Comparison of ENCODE assay signal across 27 mouse cellular contexts in genomic region chr11:72770816-72771215, GRCm38 (mm10). TPM values are rescaled to one million over a fixed set of nuclear protein-coding genes. Genes with fewer than 3 reads are reported as not detected.
DNase-seq lines count a peak whose midpoint lies in the region; ATAC-seq and TF ChIP-seq lines count a peak whose summit lies in the region.
"Had no signal": no experiment of that assay in that cellular context is flagged by ENCODE, and none has a peak within 500 bp of the region (broad histone marks: within the 10 kb centered on the region; RNA-seq: fewer than 3 reads in every experiment).

No protein-coding gene starts in this region.

- ATAC-seq in lung, embryonic 14.5 days (ENCODE audit: insufficient read depth), result peak; percentile 42; the same call in 1 of the 2 replicates
- peak; percentile 47; the same call in 1 of the 2 replicates for ATAC-seq in lung, embryonic 16.5 days (ENCODE audit: low read depth)
- ATAC-seq: CD4-positive, CD25-positive, alpha-beta regulatory T cell, adult 4 months; forebrain, embryonic 14.5 days; forebrain, embryonic 16.5 days had no signal

- TF ChIP-seq POLR2A in MEL (IDR thresholded peaks at IDR 0.05; ENCODE audit: control insufficient read depth in 1 of 2, insufficient read depth in 1 of 2, low read depth in 1 of 2, low read length in 2 of 2, poor library complexity in 1 of 2), result peak in 1 of 2 experiments; percentile 16; a peak in 1 of 4 replicates

- TF ChIP-seq RAD21 in MEL (IDR thresholded peaks at IDR 0.05; ENCODE audit: low read depth, low read length), result no peak

- no peaks in the 10 kb centered on the region for H3K4me1 ChIP-seq in lung, embryonic 14.5 days (ENCODE audit: insufficient read depth)
- peaks cover 7% of the 10 kb centered on the region; the same call in 1 of the 2 replicates for H3K4me1 ChIP-seq in lung, embryonic 16.5 days (replicated peaks; ENCODE audit: control insufficient read depth, insufficient read depth, low read length)
- no peaks in the 10 kb centered on the region for H3K4me1 ChIP-seq in MEL (ENCODE audit: control insufficient read depth in 1 of 2, insufficient read depth in 2 of 2, low read length in 2 of 2)
- H3K4me1 ChIP-seq in heart, embryonic 10.5 days, result no peaks in the 10 kb centered on the region
- H3K4me1 ChIP-seq: embryonic facial prominence, embryonic 13.5 days; embryonic facial prominence, embryonic 15.5 days; forebrain, embryonic 12.5 days had no signal

- no peak overlapping the region for H3K9ac ChIP-seq in lung, embryonic 14.5 days
- H3K9ac ChIP-seq in lung, embryonic 16.5 days (ENCODE audit: low read length), result no peak overlapping the region
- H3K9ac ChIP-seq in MEL (ENCODE audit: control insufficient read depth, low read depth, low read length, poor library complexity, severe bottlenecking), result no peak overlapping the region
- H3K9ac ChIP-seq: embryonic facial prominence, embryonic 13.5 days; embryonic facial prominence, embryonic 15.5 days; forebrain, embryonic 12.5 days had no signal

- H3K79me2 ChIP-seq in MEL (ENCODE audit: control insufficient read depth, insufficient read depth, low read length, poor library complexity), result no peaks in the 10 kb centered on the region

- DNase-seq in lung, embryonic 14.5 days, result peak; percentile 51
- DNase-seq in lung, postnatal 10 days, result no peak
- DNase-seq in lung, adult 18-20 months, result no peak
- DNase-seq in MEL (ENCODE audit: low read depth, low spot score), result peak; percentile 45
- no peak for DNase-seq in heart, embryonic 10.5 days (ENCODE audit: low spot score)
- DNase-seq: adrenal gland, adult 2 months; adrenal gland, postnatal 10 days; adrenal gland, postnatal 25 days; B cell, adult 2 months; cerebellum, adult 11 months; cerebellum, adult 18-20 months; cerebellum, adult 8-10 months; cerebellum, adult 9-11 months; cerebellum, postnatal 14 days; cerebellum, postnatal 36 days; embryo, embryonic 11 days had no signal

- H3K27me3 ChIP-seq in lung, embryonic 14.5 days (ENCODE audit: insufficient read depth, low read length), result no peaks in the 10 kb centered on the region
- no peaks in the 10 kb centered on the region for H3K27me3 ChIP-seq in lung, embryonic 16.5 days (ENCODE audit: control insufficient read depth, insufficient read depth, low read depth, low read length)
- H3K27me3 ChIP-seq in MEL (ENCODE audit: control insufficient read depth in 1 of 2, insufficient read depth in 2 of 2, low read length in 2 of 2), result no peaks in the 10 kb centered on the region
- H3K27me3 ChIP-seq in heart, embryonic 10.5 days (ENCODE audit: insufficient read depth, poor library complexity, severe bottlenecking), result no peaks in the 10 kb centered on the region
- H3K27me3 ChIP-seq: CH12.LX; embryonic facial prominence, embryonic 13.5 days; embryonic facial prominence, embryonic 15.5 days; forebrain, embryonic 12.5 days had no signal

- no peak overlapping the region for H3K4me2 ChIP-seq in lung, embryonic 14.5 days
- no peak overlapping the region for H3K4me2 ChIP-seq in lung, embryonic 16.5 days (ENCODE audit: low read depth, low read length)
- H3K4me2 ChIP-seq: embryonic facial prominence, embryonic 13.5 days; embryonic facial prominence, embryonic 15.5 days; forebrain, embryonic 12.5 days had no signal

- WGBS in lung, embryonic 14.5 days, result 56% methylated on average over 5 of the region's 5 CpGs
- WGBS in lung, embryonic 16.5 days, result 59% methylated on average over 5 of the region's 5 CpGs
- WGBS in heart, embryonic 10.5 days, result 89% methylated on average over 5 of the region's 5 CpGs

- no peak for TF ChIP-seq EP300 in MEL (IDR thresholded peaks at IDR 0.05; ENCODE audit: low read depth in 1 of 2, low read length in 2 of 2)

- peaks cover 29% of the 10 kb centered on the region for H3K36me3 ChIP-seq in lung, embryonic 14.5 days (ENCODE audit: insufficient read depth)
- no peaks in the 10 kb centered on the region; the same call in 1 of the 2 replicates for H3K36me3 ChIP-seq in lung, embryonic 16.5 days (ENCODE audit: control insufficient read depth, insufficient read depth, low read length)
- H3K36me3 ChIP-seq in MEL (ENCODE audit: control insufficient read depth in 1 of 2, insufficient read depth in 2 of 2, low read length in 2 of 2), result peaks cover 2 to 4% of the 10 kb centered on the region in 2 experiments; a peak in 1 of 4 replicates
- peaks cover 39% of the 10 kb centered on the region for H3K36me3 ChIP-seq in heart, embryonic 10.5 days

- no peaks in the 10 kb centered on the region for H3K9me3 ChIP-seq in lung, embryonic 14.5 days (ENCODE audit: low read depth, low read length)
- H3K9me3 ChIP-seq in lung, embryonic 16.5 days (ENCODE audit: control insufficient read depth, low read length), result no peaks in the 10 kb centered on the region
- H3K9me3 ChIP-seq in MEL (replicated peaks; ENCODE audit: insufficient read depth, low read length), result no peaks in the 10 kb centered on the region
- H3K9me3 ChIP-seq in heart, embryonic 10.5 days, result no peaks in the 10 kb centered on the region
- H3K9me3 ChIP-seq: embryonic facial prominence, embryonic 13.5 days; embryonic facial prominence, embryonic 15.5 days; forebrain, embryonic 10.5 days; forebrain, embryonic 12.5 days; G1E had no signal

- no peak overlapping the region for H3K27ac ChIP-seq in lung, embryonic 14.5 days (ENCODE audit: low read depth)
- no peak overlapping the region for H3K27ac ChIP-seq in lung, embryonic 16.5 days (ENCODE audit: low read length)
- H3K27ac ChIP-seq in MEL (ENCODE audit: control insufficient read depth, low read depth, low read length), result no peak overlapping the region
- no peak overlapping the region for H3K27ac ChIP-seq in heart, embryonic 10.5 days
- H3K27ac ChIP-seq: embryonic facial prominence, embryonic 13.5 days; embryonic facial prominence, embryonic 15.5 days; forebrain, embryonic 10.5 days; forebrain, embryonic 12.5 days had no signal

- TF ChIP-seq CTCF in lung, embryonic 14.5 days (IDR thresholded peaks at IDR 0.05; ENCODE audit: low read depth), result no peak
- TF ChIP-seq CTCF in MEL (IDR thresholded peaks at IDR 0.05 in 2 of 3, conservative IDR thresholded peaks at IDR 0.05 in 1 of 3; ENCODE audit: control insufficient read depth in 1 of 3, insufficient read depth in 1 of 3, low read depth in 2 of 3, low read length in 3 of 3, poor library complexity in 1 of 3, severe bottlenecking in 1 of 3), result no peak

- no peak overlapping the region for H3K4me3 ChIP-seq in lung, embryonic 14.5 days (ENCODE audit: low read depth, low read length)
- no peak overlapping the region for H3K4me3 ChIP-seq in lung, embryonic 16.5 days (ENCODE audit: low read length)
- no peak overlapping the region for H3K4me3 ChIP-seq in MEL (ENCODE audit: control insufficient read depth in 1 of 2, insufficient read depth in 1 of 2, low read depth in 2 of 2, low read length in 2 of 2)
- no peak overlapping the region for H3K4me3 ChIP-seq in heart, embryonic 10.5 days
- H3K4me3 ChIP-seq: embryonic facial prominence, embryonic 13.5 days; embryonic facial prominence, embryonic 15.5 days; erythroblast, embryonic 14.5 days; forebrain, embryonic 10.5 days; forebrain, embryonic 12.5 days had no signal

TF ChIP-seq in MEL, 35 proteins besides CTCF, POLR2A, EP300 and RAD21:
- TF ChIP-seq POLR2AphosphoS2 (IDR thresholded peaks at IDR 0.05; ENCODE audit: low read length) (peak; percentile 42), TCF12 (IDR thresholded peaks at IDR 0.05; ENCODE audit: low read depth, low read length) (no peak)

RNA-seq across cellular contexts. Expression of gene Cyb5d2, which starts 25.1 kb away (rescaled TPM):
- 4.3 and 4.7 TPM in 2 replicates for polyA plus RNA-seq in lung, embryonic 14.5 days (2014; fragmentation: Nextera tagmentation; extraction: Ambion mirVana)
- 6.6 and 7.4 TPM in 2 replicates for polyA plus RNA-seq in lung, embryonic 16.5 days (2015; fragmentation: Nextera tagmentation; extraction: Ambion mirVana)
- 5.9 and 7.2 TPM in 2 replicates for total RNA-seq in MEL (2012; rRNA removed)
- 1 to 10 TPM in 1 of 2 experiments, not detected in 1; 4.6 TPM for polyA plus RNA-seq in MEL (2012; ENCODE audit: insufficient read depth in 1 of 2, insufficient read length in 2 of 2, low read depth in 1 of 2, low replicate concordance in 2 of 2, missing spikeins in 1 of 2)
- 4.6 and 6.0 TPM in 2 replicates for polyA plus RNA-seq in heart, embryonic 10.5 days (2016; fragmentation: Nextera tagmentation; extraction: Ambion mirVana)

RNA-seq across cellular contexts. Expression of gene Zzef1, which starts 25.2 kb away (rescaled TPM):
- polyA plus RNA-seq in lung, embryonic 14.5 days (2014; fragmentation: Nextera tagmentation; extraction: Ambion mirVana), result 12.2 and 12.6 TPM in 2 replicates
- polyA plus RNA-seq in lung, embryonic 16.5 days (2015; fragmentation: Nextera tagmentation; extraction: Ambion mirVana), result 9.0 and 9.6 TPM in 2 replicates
- total RNA-seq in MEL (2012; rRNA removed), result 11.8 and 13.3 TPM in 2 replicates
- polyA plus RNA-seq in MEL (2012; ENCODE audit: insufficient read depth in 1 of 2, insufficient read length in 2 of 2, low read depth in 1 of 2, low replicate concordance in 2 of 2, missing spikeins in 1 of 2), result 10 to 100 TPM in 1 of 2 experiments, not detected in 1; 17.6 TPM
- polyA plus RNA-seq in heart, embryonic 10.5 days (2016; fragmentation: Nextera tagmentation; extraction: Ambion mirVana), result 6.8 and 7.5 TPM in 2 replicates

Comparison
In these comparisons a context has a peak if more than half of its experiments do, and no peak if none do; other contexts are left out.
1. DNase-seq: peak in lung, embryonic 14.5 days (single experiment) and MEL (single experiment); none in lung, postnatal 10 days (single experiment), lung, adult 18-20 months (0 of 2) and heart, embryonic 10.5 days (single experiment).